Mouse (Mus musculus) liver, embryonic 14.5 days (tissue): ENCODE measurements at regions not wholly inside any gene's neighbourhood (a gene's known extent, or its start where the extent isn't known, plus 50 kb on each side); places are given as distances from the start of the nearest gene placed in this dataset.
"Not testable (repeated sequence)": the region's sequence is repeated elsewhere in the genome, so short reads cannot be mapped to it uniquely, and the experiment has no call there.

Experiments
- ATAC-seq: fragments of 200-750 bp; cut with Nextera tagmentation; 2 replicates; pipeline ENCODE4 v1.8.0; 2017; ENCODE audit warnings: moderate number of reproducible peaks, mild to moderate bottlenecking, moderate library complexity; ENCODE audit not compliant: insufficient read depth
- DNase-seq, 3 experiments: peaks; one replicate each; pipeline ENCODE4 v3.0.0-alpha.2; 2012 to 2013; ENCODE audit warnings: low read depth in 3 of 3, low spot score in 3 of 3
- H3K27ac ChIP-seq: fragments of 300-500 bp; sonication (generic); 2 replicates; pipeline ENCODE4 v1.5.1; 2014; ENCODE audit warnings: moderate library complexity, mild to moderate bottlenecking, control low read depth, inconsistent platforms
- H3K27me3 ChIP-seq: fragments of 300-500 bp; sonication (generic); 2 replicates; pipeline ENCODE4 v1.6.1; 2014; ENCODE audit warnings: mild to moderate bottlenecking, low read length, moderate library complexity; ENCODE audit not compliant: control insufficient read depth, insufficient read depth
- H3K36me3 ChIP-seq: fragments of 300-500 bp; sonication (generic); replicated peaks from 2 replicates; pipeline ENCODE4 v1.6.1; 2014; ENCODE audit warnings: low read depth; ENCODE audit not compliant: control insufficient read depth, insufficient read depth
- H3K4me1 ChIP-seq, 2 experiments: fragments of 200-500 bp in 1 of 2; fragments of 300-500 bp in 1 of 2; sonication (generic) in 1 of 2; replicated peaks; 2 replicates each; pipeline ENCODE4 v1.6.1; 2012 to 2014; ENCODE audit warnings: antibody characterized with exemption in 1 of 2, inconsistent platforms in 1 of 2, low read length in 1 of 2; ENCODE audit not compliant: control insufficient read depth in 2 of 2, insufficient read depth in 2 of 2
- H3K4me2 ChIP-seq: fragments of 300-500 bp; sonication (generic); 2 replicates; pipeline ENCODE4 v1.6.1; 2014; ENCODE audit warnings: low read depth, mild to moderate bottlenecking, control low read depth, moderate library complexity
- H3K4me3 ChIP-seq, 2 experiments: fragments of 200-500 bp in 1 of 2; fragments of 300-500 bp in 1 of 2; sonication (generic) in 1 of 2; 2 replicates each; pipeline ENCODE4 v1.5.1; 2012 to 2014; ENCODE audit warnings: low read depth in 2 of 2, low read length in 2 of 2, mild to moderate bottlenecking in 2 of 2, control low read depth in 1 of 2, inconsistent platforms in 1 of 2, moderate library complexity in 1 of 2; ENCODE audit not compliant: insufficient read depth in 1 of 2
- H3K9ac ChIP-seq: fragments of 300-500 bp; sonication (generic); replicated peaks from 2 replicates; pipeline ENCODE4 v1.6.1; 2014; ENCODE audit warnings: mild to moderate bottlenecking, control low read depth, moderate library complexity
- H3K9me3 ChIP-seq: fragments of 300-500 bp; sonication (generic); 2 replicates; pipeline ENCODE4 v1.6.1; 2016; ENCODE audit warnings: low read length, mixed read lengths; ENCODE audit not compliant: control insufficient read depth
- CTCF ChIP-seq: IDR thresholded peaks from 2 replicates; pipeline ENCODE4 v1.5.1; 2016; ENCODE audit warnings: antibody characterized with exemption, low read depth, control low read depth
- EP300 ChIP-seq: IDR thresholded peaks from 2 replicates; pipeline ENCODE4 v1.6.1; 2016; ENCODE audit warnings: antibody characterized with exemption, low read depth
- WGBS: fragments of 180-500 bp; shearing (Covaris S2); extraction: QIAGEN DNeasy Blood & Tissue Kit; methylation state at CpG from one replicate; pipeline ENCODE4 v1.1.7; 2014; ENCODE audit not compliant: insufficient replicate concordance; 5-methylcytosine and 5-hydroxymethylcytosine counted together

DNA sequence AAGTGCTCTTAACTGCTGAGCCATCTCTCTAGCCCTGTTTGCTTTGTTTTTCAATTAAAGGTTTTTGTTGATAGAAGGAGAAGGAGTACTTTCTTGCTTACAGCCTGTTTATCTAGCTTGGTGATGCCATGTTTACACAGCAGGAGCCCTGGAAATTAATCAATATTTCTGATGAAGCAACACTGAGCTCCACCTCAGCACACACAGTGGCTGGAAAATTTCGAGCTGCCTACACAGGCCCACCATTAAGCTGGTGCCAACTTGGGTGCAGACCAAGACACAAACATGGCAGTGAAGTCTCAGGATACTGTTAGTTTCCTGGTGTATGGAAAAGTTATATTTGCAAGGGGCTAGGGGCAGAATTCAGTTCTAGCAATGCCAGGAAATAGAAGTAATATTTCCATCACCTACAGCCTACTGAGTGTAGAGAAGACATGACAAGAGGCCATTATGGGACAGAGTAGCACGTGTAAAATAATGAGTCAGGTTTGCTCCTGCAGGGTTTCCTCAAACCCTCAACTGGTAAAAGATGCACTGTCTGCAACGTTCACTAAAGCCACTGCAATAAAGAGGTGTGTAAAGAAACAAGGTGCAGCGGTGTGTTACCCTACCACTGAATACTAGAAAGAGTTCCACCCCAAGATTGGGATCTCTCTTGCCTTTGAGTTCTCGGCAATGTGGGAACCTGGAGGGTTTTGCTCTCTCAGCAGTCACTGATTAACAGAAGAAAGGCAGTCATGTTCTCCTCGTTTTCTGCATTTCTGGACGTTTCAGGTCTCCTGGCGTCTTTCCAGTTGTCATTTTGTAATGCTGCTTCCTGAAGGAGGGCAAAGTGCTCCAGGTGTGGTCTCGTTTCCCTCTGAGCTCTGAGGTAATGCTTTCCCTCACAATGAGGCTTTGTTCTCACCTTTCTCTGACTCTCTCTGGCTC, 108.8 kb upstream of the Fhl2 start:
- no peak overlapping the region for H3K27ac ChIP-seq
- no peaks in the 10 kb centered on the region for H3K36me3 ChIP-seq

DNA sequence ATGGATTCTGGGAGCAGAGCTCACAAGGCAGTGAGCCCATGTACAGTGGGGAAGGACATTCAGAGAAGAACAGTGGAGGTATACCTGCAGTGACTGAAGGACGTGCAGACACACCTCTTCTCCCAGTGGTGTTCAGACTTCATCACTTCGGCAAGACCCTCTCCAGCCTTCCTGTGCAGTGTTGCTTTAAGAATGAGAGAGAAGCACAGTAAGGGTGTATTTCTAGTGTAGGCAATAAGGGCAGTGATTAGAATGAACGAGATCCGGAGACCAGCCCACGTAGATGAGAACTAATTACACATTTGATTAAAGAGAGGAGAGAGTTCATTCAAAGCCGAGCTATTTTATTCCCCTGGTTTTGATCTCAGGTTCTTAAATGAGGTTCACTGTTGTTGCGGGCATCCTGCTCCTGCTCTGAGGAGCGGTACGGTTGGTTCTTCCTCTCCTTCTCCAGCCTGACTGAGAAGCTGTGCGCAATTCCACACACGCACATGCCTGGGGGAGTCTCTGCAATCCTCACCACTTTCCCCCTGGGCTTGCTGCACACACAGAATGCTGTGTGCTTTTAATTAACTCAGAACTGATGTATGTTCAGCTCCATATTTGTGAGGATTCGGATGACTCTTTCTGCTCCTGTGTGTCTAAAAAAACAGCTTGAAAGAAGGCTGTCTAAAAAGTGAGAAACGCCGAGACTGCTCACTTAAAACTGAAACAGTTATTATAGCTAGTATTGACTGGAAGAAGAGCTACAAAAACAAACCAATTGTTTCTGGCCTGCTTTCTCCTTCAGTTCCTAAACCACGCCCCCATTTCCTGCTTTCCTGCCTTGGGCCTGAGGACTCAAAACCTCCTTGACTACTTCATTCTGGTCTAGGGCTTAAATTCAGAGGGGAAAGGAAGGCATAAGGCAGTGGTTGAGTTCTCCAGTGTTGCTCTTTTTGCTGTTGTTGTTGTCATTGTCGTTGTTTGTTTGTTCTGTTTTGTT, 114.2 kb upstream of the Fhl2 start:
- 61% methylated on average over 16 of the region's 16 CpGs for WGBS
- DNase-seq (no peak), ATAC-seq (no peak)
- Histone ChIP-seq H3K4me2 (no peak overlapping the region), H3K27me3 (no peaks in the 10 kb centered on the region), H3K27ac (no peak overlapping the region), H3K4me1 (0 out of 4 replicates have a peak, but pooled peaks cover 0 to 2% of the 10 kb centered on the region in 2 experiments), H3K36me3 (no peaks in the 10 kb centered on the region), H3K9me3 (no peaks in the 10 kb centered on the region), H3K9ac (no peak overlapping the region), H3K4me3 (no peak overlapping the region)
- TF ChIP-seq CTCF (no peak), EP300 (no peak)

More for the DNA sequence above, 108.8 kb upstream of the Fhl2 start:
- no peak for ATAC-seq
- Histone ChIP-seq H3K9me3 (no peaks in the 10 kb centered on the region), H3K4me3 (no peak overlapping the region), H3K4me2 (no peak overlapping the region), H3K27me3 (no peaks in the 10 kb centered on the region), H3K4me1 (peaks cover 0 to 2% of the 10 kb centered on the region in 2 experiments; a peak in 1 of 4 replicates), H3K9ac (no peak overlapping the region)
- TF ChIP-seq CTCF (no peak), EP300 (no peak)
- DNase-seq: no peak
- 41% methylated on average over 9 of the region's 9 CpGs for WGBS

DNA sequence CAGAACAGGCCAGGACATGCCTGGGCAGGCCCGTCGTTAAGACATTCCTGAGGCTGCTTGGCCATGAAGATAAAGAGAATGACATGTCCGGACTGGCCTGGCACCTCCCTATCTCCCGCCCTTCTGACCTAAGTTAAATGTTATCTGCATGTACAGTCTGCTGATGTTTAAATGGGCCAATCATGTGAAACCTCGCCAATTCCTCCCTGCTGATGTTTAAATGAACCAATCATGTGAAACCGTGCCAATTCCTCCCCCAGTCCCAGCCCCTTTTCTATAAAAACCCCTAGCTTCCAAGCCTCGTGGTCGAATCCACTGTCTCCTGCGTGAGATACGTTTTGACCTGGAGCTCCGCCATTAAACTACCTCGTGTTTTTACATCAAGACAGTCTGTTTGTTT, 119.5 kb upstream of the Fhl2 start:
- not testable (repeated sequence) for ATAC-seq, H3K27me3 ChIP-seq, H3K4me3 ChIP-seq, H3K36me3 ChIP-seq, H3K9me3 ChIP-seq, H3K4me1 ChIP-seq, H3K9ac ChIP-seq, H3K27ac ChIP-seq, DNase-seq, H3K4me2 ChIP-seq
- 60% methylated on average over 12 of the region's 12 CpGs for WGBS

DNA sequence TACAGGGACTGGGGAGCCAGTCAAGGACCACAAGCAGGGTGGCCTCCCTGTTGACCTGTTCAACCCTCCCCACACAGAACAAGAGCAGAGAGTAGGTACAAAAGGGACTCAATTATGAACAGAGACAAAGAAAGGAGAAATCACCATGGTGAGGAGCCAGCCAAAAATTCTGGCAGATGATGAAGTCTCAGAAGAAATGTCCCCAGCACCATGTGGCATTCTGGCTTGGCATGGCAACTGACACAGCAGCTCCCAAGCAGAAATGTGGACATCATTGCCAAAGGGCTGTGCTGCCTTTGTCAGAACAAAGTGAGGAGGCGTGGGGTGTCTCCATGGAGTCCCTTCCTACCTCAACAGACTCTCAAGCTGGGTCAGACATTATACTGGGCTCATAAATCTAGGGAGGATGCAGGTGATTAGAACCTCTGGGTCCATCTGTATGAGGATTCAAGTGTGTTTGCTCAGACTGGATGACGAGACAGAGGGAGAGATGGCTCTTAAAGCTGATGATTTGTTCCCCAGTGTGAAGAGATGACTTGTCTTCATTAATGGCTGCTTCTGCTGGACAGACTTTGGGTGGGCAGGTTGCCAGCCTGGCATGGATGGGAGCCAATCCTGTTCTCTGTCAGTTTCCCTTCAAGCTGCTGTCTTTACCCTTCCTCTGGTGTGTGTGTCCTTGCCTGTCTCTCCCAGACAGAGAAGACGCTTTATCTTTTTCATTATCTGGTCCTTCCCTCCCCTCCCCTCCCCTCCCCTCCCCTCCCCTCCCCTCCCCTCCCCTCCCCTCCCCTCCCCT, 120.5 kb upstream of the Fhl2 start:
- no peaks in the 10 kb centered on the region for H3K9me3 ChIP-seq
- DNase-seq (no peak), ATAC-seq (no peak)
- TF ChIP-seq EP300 (no peak), CTCF (no peak)
- no peak overlapping the region for H3K9ac ChIP-seq
- no peak overlapping the region for H3K4me3 ChIP-seq
- H3K27ac ChIP-seq: no peak overlapping the region
- no peaks in the 10 kb centered on the region for H3K27me3 ChIP-seq
- no peak overlapping the region for H3K4me2 ChIP-seq
- H3K4me1 ChIP-seq: no peaks in the 10 kb centered on the region
- no peaks in the 10 kb centered on the region for H3K36me3 ChIP-seq
- WGBS: 37% methylated on average over 3 of the region's 3 CpGs

DNA sequence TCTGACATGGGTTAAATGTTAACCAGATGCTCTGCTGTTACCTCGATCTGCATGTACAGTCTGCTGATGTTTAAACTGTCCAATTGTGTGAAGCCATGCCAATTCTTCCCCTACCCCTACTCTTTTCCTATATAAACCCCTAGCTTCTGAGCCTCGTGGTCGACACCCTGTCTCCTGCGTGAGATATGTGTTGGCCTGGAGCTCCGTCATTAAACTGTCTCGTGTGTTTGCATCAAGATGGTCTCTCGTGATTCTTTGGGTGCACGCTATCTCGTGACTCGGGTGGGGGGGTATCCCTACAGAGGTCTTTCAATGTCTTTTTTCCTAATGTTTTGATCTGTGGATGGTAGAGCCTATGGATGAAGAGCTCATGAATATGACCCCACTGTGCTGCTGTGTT, 110.9 kb upstream of the Nck2 start:
- not testable (repeated sequence) for H3K36me3 ChIP-seq, H3K27ac ChIP-seq, H3K4me2 ChIP-seq, H3K9me3 ChIP-seq, H3K4me3 ChIP-seq, ATAC-seq, DNase-seq, H3K27me3 ChIP-seq, H3K9ac ChIP-seq, H3K4me1 ChIP-seq
- WGBS: 76% methylated on average over 10 of the region's 10 CpGs
